Mouse (Mus musculus) forebrain, embryonic 11.5 days (tissue): Measurements from ENCODE around the gene Mrpl51. TPM values are rescaled to one million over a fixed set of nuclear protein-coding genes. Genes with fewer than 3 reads are reported as not detected.

Source experiments
- ATAC-seq: fragments of 200-750 bp; cut with Nextera tagmentation; replicated peaks from 2 replicates; pipeline ENCODE4 v1.8.0; 2017; ENCODE audit warnings: moderate TSS enrichment; ENCODE audit not compliant: low FRiP score
- DNase-seq: peaks from one replicate; pipeline ENCODE4 v3.0.0-alpha.2; 2017; ENCODE audit warnings: low spot score
- H3K27ac ChIP-seq: fragments of 300-500 bp; sonication (generic); 2 replicates; pipeline ENCODE4 v1.5.1; 2014; ENCODE audit warnings: low read depth, low read length
- H3K27me3 ChIP-seq: fragments of 300-500 bp; sonication (generic); 2 replicates; pipeline ENCODE4 v1.6.1; 2014; ENCODE audit warnings: mild to moderate bottlenecking, low read length, mixed read lengths; ENCODE audit not compliant: control insufficient read depth, insufficient read depth
- H3K36me3 ChIP-seq: fragments of 300-500 bp; sonication (generic); 2 replicates; pipeline ENCODE4 v1.6.1; 2014; ENCODE audit warnings: mild to moderate bottlenecking, low read length, moderate library complexity, mixed read lengths; ENCODE audit not compliant: control insufficient read depth, insufficient read depth
- H3K4me1 ChIP-seq: fragments of 300-500 bp; sonication (generic); replicated peaks from 2 replicates; pipeline ENCODE4 v1.6.1; 2014; ENCODE audit warnings: low read length, mixed read lengths; ENCODE audit not compliant: control insufficient read depth, insufficient read depth
- H3K4me2 ChIP-seq: fragments of 300-500 bp; sonication (generic); 2 replicates; pipeline ENCODE4 v1.6.1; 2014; ENCODE audit warnings: low read depth, mild to moderate bottlenecking, low read length, moderate library complexity, mixed read lengths; ENCODE audit not compliant: severe bottlenecking
- H3K4me3 ChIP-seq: fragments of 300-500 bp; sonication (generic); 2 replicates; pipeline ENCODE4 v1.5.1; 2014; ENCODE audit warnings: low read depth, low read length
- H3K9ac ChIP-seq: fragments of 300-500 bp; sonication (generic); 2 replicates; pipeline ENCODE4 v1.6.1; 2014; ENCODE audit warnings: low read length
- H3K9me3 ChIP-seq: fragments of 300-500 bp; sonication (generic); 2 replicates; pipeline ENCODE4 v1.6.1; 2016; ENCODE audit warnings: low read length, mixed read lengths; ENCODE audit not compliant: control insufficient read depth
- WGBS: fragments of 180-500 bp; shearing (Covaris S2); extraction: QIAGEN DNeasy Blood & Tissue Kit; methylation state at CpG from one replicate; pipeline ENCODE4 v1.1.7; 2014; 5-methylcytosine and 5-hydroxymethylcytosine counted together
- microRNA-seq: library from miRNA; unstranded; fragments of <30 nt; microRNA quantifications from one replicate; pipeline ENCODE4, GENCODE M21; 2016; ENCODE audit not compliant: insufficient number of aligned reads
- polyA plus RNA-seq: library from polyadenylated mRNA; unstranded; fragments of >200 nt; fragmentation: Nextera tagmentation; extraction: Ambion mirVana; gene quantifications from 2 replicates; pipeline ENCODE4 v1.2.1, GENCODE M21; 2014

The Mrpl51 gene
- polyA plus RNA-seq, 1 experiment from 2014 or later = 195 TPM

DNA sequence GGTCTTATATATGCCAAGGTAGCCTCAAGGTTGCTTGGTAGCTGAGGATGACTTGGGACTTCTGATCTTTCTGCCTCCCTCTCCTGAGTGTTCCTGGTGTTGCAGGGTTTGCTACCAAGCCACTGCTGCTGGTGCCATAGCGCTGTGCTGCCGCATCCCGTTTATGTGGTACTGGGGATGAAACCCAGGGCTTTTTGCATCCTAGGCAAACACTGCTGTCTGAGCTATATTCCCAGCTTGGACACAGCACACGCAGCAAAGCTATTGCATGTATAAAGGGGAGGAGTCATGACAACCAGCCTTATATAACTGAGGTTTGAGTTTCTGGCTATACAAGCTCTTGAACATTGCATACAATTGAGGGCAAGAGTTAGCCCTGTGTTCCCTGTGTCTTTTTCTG lies 45.8 kb downstream of the Mrpl51 start:
- H3K4me3 ChIP-seq = no peak overlapping the region
- H3K9ac ChIP-seq = no peak overlapping the region
- WGBS = 90% methylated on average over 4 of the region's 4 CpGs
- no peaks in the 10 kb centered on the region for H3K9me3 ChIP-seq
- ATAC-seq = no peak
- no peaks in the 10 kb centered on the region for H3K36me3 ChIP-seq
- H3K27ac ChIP-seq = no peak overlapping the region
- no peak overlapping the region for H3K4me2 ChIP-seq
- DNase-seq = no peak
- H3K27me3 ChIP-seq = no peaks in the 10 kb centered on the region
- H3K4me1 ChIP-seq = no peaks in the 10 kb centered on the region

DNA sequence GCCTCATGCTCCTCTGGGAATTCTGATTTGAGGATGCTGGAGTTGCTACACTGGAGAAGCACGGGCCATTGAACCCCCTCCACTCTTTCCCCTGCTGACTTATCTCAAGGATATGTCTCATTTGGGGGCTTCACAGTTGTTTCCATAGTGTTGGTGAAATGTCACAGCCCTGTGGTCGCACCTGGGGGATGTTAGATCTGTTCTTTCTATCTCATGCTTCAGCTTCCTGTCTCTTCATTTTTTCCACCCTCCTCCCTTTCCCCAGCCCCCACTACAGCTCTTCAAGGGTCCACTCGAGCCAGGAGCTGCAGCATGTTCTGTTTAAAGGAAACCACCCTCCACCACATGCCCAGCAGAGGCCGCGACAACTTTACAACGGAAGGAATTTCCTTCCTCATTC lies 46.8 kb downstream of the Mrpl51 start:
- Histone ChIP-seq H3K9me3 (no peaks in the 10 kb centered on the region), H3K4me1 (no peaks in the 10 kb centered on the region), H3K27ac (no peak overlapping the region), H3K27me3 (no peaks in the 10 kb centered on the region), H3K36me3 (no peaks in the 10 kb centered on the region), H3K4me2 (no peak overlapping the region), H3K4me3 (no peak overlapping the region), H3K9ac (no peak overlapping the region)
- WGBS = 78% methylated on average over 6 of the region's 6 CpGs
- no peak for ATAC-seq
- DNase-seq = no peak

DNA sequence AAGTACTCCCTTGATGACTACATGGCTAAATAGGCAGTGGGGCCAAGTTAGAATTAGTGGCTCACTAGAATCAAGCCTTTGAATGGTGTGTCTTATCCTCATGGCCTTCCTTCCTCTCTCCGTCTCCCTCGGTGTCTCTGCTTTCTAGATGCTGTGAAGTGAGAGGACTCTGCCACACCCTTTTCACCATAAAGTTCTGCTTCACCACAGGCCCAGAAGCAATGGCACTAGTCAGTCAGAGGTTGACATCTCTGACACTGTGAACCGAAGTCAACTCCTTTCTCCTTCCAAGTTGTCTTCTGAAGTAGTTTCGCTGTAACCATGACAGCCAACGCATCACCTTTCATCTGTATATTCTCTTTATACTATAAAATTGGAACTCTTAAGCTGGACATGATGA lies 47.9 kb downstream of the Mrpl51 start:
- no peak overlapping the region for H3K27ac ChIP-seq
- WGBS = 90% methylated on average over 5 of the region's 5 CpGs
- no peak for ATAC-seq

DNA sequence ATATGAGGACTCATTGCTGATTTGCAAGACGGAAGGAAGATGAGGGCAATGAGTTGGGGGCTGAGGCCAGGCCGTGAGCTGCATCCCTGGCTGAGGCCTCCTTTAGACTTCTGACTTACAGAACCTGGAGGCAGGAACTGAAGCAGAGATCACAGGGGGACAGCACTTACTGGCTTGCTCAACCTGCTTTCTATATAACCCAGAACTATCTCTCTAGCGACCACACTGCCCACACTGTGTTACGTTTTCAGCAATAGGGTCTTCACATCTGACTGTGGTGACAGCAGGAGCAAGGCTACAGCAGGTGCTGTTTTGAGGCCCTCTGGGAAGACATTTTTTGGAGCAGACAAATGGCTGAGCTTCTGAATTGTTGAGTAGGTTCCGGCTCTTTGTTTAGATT lies 49.0 kb downstream of the Mrpl51 start:
- ATAC-seq (no peak), DNase-seq (no peak)
- WGBS = 90% methylated on average over 5 of the region's 5 CpGs
- H3K27ac ChIP-seq = no peak overlapping the region
- no peaks in the 10 kb centered on the region for H3K9me3 ChIP-seq
- no peaks in the 10 kb centered on the region for H3K36me3 ChIP-seq
- no peak overlapping the region for H3K4me3 ChIP-seq
- H3K4me2 ChIP-seq = no peak overlapping the region
- H3K27me3 ChIP-seq = no peaks in the 10 kb centered on the region
- H3K4me1 ChIP-seq = no peaks in the 10 kb centered on the region
- no peak overlapping the region for H3K9ac ChIP-seq

More for the DNA sequence above, 47.9 kb downstream of the Mrpl51 start:
- Histone ChIP-seq H3K4me1 (no peaks in the 10 kb centered on the region), H3K4me2 (no peak overlapping the region), H3K9me3 (no peaks in the 10 kb centered on the region), H3K27me3 (no peaks in the 10 kb centered on the region), H3K4me3 (no peak overlapping the region), H3K9ac (no peak overlapping the region), H3K36me3 (no peaks in the 10 kb centered on the region)
- DNase-seq = no peak

DNA sequence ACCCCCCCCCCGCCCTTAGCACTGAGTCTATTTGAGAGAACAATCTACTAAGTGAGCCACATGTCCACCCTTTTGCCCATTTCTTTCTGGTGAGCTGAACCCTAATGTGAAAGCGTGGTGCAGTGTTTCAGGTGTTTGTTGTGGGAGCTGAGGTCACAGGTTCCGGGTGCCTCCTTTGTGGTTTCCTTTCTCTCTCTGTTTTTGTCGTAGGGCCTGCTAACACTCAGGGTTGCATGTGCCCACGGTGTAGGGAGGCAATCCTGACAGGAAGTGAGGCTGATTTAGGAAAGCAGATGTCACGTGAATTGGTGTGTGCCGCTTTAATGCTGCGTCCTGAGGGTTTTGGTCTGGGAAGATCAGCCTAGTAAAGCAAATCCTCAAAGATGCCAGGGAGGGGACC lies 50.0 kb downstream of the Mrpl51 start:
- no peak overlapping the region for H3K9ac ChIP-seq
- no peaks in the 10 kb centered on the region for H3K36me3 ChIP-seq
- no peak overlapping the region for H3K4me3 ChIP-seq
- no peaks in the 10 kb centered on the region for H3K9me3 ChIP-seq
- ATAC-seq = no peak
- no peaks in the 10 kb centered on the region for H3K27me3 ChIP-seq
- no peak for DNase-seq
- WGBS = 87% methylated on average over 8 of the region's 8 CpGs
- no peak overlapping the region for H3K4me2 ChIP-seq
- H3K4me1 ChIP-seq = no peaks in the 10 kb centered on the region
- no peak overlapping the region for H3K27ac ChIP-seq

DNA sequence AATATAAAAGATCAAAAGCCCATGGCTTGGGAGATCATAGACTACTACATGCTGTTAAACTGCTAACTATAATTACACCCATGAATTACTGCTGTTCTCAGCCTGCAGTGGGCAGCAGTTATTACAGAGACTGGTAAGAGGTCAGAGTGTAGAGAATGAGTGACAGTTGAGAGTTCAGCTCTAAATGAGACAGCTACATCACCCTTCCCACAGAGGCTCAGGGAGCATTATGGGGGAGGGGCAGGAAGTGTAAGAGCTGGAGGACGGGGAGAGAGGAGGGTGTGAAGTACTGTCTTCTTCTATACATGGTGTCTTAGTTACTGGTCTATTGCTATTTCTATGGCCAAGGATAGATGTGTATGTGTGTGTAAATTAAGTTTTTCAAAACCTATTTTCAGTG lies 53.0 kb downstream of the Mrpl51 start:
- H3K4me2 ChIP-seq = no peak overlapping the region
- H3K27ac ChIP-seq = no peak overlapping the region
- H3K36me3 ChIP-seq = no peaks in the 10 kb centered on the region
- DNase-seq = no peak
- H3K4me1 ChIP-seq = no peaks in the 10 kb centered on the region
- no peak for ATAC-seq
- H3K27me3 ChIP-seq = no peaks in the 10 kb centered on the region
- H3K9ac ChIP-seq = no peak overlapping the region
- 47% methylated on average over 1 of the region's 1 CpGs for WGBS
- H3K4me3 ChIP-seq = no peak overlapping the region
- no peaks in the 10 kb centered on the region for H3K9me3 ChIP-seq

Small RNA genes lying within 50 kb of the gene (microRNA-seq; reads per million reads assigned to microRNA genes)
- 5.0 reads per million for gene Mir3098
- not detected for gene Mir8113

Other genes with a start within 250 kb of the Mrpl51 start
- gene Cops7a, start 226.3 kb upstream of the Mrpl51 start, polyA plus RNA-seq = 111 and 122 TPM in 2 replicates
- 2.5 TPM in 2 replicates for gene Pianp, start 195.1 kb upstream of the Mrpl51 start, polyA plus RNA-seq
- gene Zfp384, start 182.7 kb upstream of the Mrpl51 start, polyA plus RNA-seq = 9.0 and 10.2 TPM in 2 replicates
- 126 and 135 TPM in 2 replicates for gene Ing4, start 152.0 kb upstream of the Mrpl51 start, polyA plus RNA-seq
- 14.6 and 15.8 TPM in 2 replicates for gene Acrbp, start 142.1 kb upstream of the Mrpl51 start, polyA plus RNA-seq
- 0.21 and 0.36 TPM in 2 replicates for gene Lpar5, start 123.9 kb upstream of the Mrpl51 start, polyA plus RNA-seq
- 124 and 131 TPM in 2 replicates for gene Chd4, start 95.8 kb upstream of the Mrpl51 start, polyA plus RNA-seq
- 65.4 and 70.3 TPM in 2 replicates for gene Nop2, start 59.9 kb upstream of the Mrpl51 start, polyA plus RNA-seq
- 10.5 and 12.3 TPM in 2 replicates for gene Iffo1, start 46.6 kb upstream of the Mrpl51 start, polyA plus RNA-seq
- gene Gapdh, start 25.3 kb upstream of the Mrpl51 start, polyA plus RNA-seq = 2,700 and 2,872 TPM in 2 replicates
- gene Ncapd2, start 100 bp upstream of the Mrpl51 start, polyA plus RNA-seq = 225 and 271 TPM in 2 replicates
- 1.9 and 2.1 TPM in 2 replicates for gene Vamp1, start 23.8 kb downstream of the Mrpl51 start, polyA plus RNA-seq
- gene Tapbpl, start 40.1 kb downstream of the Mrpl51 start, polyA plus RNA-seq = 1.1 and 1.8 TPM in 2 replicates
- gene Cd27, start 45.2 kb downstream of the Mrpl51 start, polyA plus RNA-seq = 1.3 and 2.3 TPM in 2 replicates
- gene Tuba3a, start 94.2 kb downstream of the Mrpl51 start, polyA plus RNA-seq = not detected in 2 replicates
- gene Ltbr, start 122.1 kb downstream of the Mrpl51 start, polyA plus RNA-seq = 15.6 and 16.6 TPM in 2 replicates
- gene Scnn1a, start 128.9 kb downstream of the Mrpl51 start, polyA plus RNA-seq = 0.21 and 0.28 TPM in 2 replicates
- gene Tnfrsf1a, start 157.6 kb downstream of the Mrpl51 start, polyA plus RNA-seq = 24.0 and 25.9 TPM in 2 replicates
- gene Plekhg6, start 189.0 kb downstream of the Mrpl51 start, polyA plus RNA-seq = 0.12 and 0.19 TPM in 2 replicates